22 mouse cellular contexts compared by ENCODE assay signal in the genomic region with DNA sequence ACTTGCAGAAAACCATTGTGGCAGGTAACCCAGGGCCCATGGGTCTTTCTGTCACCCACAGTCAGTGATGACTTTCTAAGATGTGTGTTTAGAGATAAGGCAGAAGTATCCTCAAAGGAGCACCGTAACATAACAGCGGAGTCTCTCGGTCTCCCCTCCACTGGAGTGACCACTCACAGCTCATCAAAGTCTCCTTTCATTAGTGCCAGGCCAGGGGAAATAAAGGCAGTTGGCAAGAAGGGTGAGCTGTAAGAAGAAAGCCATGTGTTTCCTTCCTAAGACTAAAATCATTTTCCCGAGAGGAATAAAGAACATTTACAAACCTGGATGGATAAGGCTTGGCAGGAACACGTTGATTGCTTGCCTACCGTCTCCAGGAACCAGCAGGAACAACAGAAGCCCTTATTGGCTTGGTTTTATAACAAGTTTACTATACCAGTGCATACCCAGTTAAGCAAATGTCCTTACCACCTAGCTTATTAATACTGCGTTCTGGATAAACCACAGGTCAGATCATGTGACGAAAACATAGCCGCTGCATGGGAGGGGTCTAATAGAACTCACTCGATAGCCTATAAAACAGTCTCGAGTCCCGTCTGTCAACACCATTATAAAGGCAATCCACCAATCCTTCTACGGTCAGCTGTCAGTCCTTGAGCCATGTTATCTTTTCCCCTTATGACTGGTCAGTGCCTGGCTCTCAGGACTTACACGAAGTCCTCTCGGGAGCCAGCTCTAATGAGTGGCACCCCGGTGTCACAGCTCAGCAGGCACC.
"Had no signal": no experiment of that assay in that cellular context is flagged by ENCODE, and none has a peak within 500 bp of the region (broad histone marks: within the 10 kb centered on the region; RNA-seq: fewer than 3 reads in every experiment).

No protein-coding gene starts in this region.

- H3K4me3 ChIP-seq: layer of hippocampus, adult 2 months; liver, embryonic 12.5 days; liver, embryonic 15.5 days; lung, embryonic 15.5 days; megakaryocyte, embryonic 14.5 days; midbrain, embryonic 10.5 days; midbrain, embryonic 13.5 days; stomach, embryonic 15.5 days had no signal

- H3K36me3 ChIP-seq: liver, embryonic 12.5 days; liver, embryonic 15.5 days; lung, embryonic 15.5 days; midbrain, embryonic 10.5 days; midbrain, embryonic 13.5 days; stomach, embryonic 15.5 days had no signal

- H3K9ac ChIP-seq: liver, embryonic 12.5 days; liver, embryonic 15.5 days; lung, embryonic 15.5 days; midbrain, embryonic 13.5 days; stomach, embryonic 15.5 days had no signal

- DNase-seq: kidney, adult 18-20 months; kidney, adult 9 months; kidney, postnatal 25 days; layer of hippocampus, adult 9-11 months; liver; lung, adult 18-20 months; lung, postnatal 10 days; lung, postnatal 36 days; spleen, adult 18-20 months; thymus, adult 18-20 months; thymus, postnatal 36 days had no signal

- H3K27ac ChIP-seq: kidney, postnatal 0 days; layer of hippocampus, adult 2 months; liver, embryonic 12.5 days; liver, embryonic 15.5 days; lung, embryonic 15.5 days; midbrain, embryonic 10.5 days; midbrain, embryonic 13.5 days; stomach, embryonic 15.5 days had no signal

- ATAC-seq: intestine, embryonic 16.5 days; liver, embryonic 12.5 days; midbrain, embryonic 13.5 days; midbrain, embryonic 16.5 days had no signal

- H3K4me2 ChIP-seq: liver, embryonic 12.5 days; liver, embryonic 15.5 days; lung, embryonic 15.5 days; midbrain, embryonic 13.5 days; stomach, embryonic 15.5 days had no signal

- H3K9me3 ChIP-seq: liver, embryonic 12.5 days; liver, embryonic 15.5 days; lung, embryonic 15.5 days; megakaryocyte, embryonic 14.5 days; midbrain, embryonic 10.5 days; midbrain, embryonic 13.5 days; stomach, embryonic 15.5 days had no signal

- H3K4me1 ChIP-seq: lung, embryonic 15.5 days; stomach, embryonic 15.5 days had no signal
